Mouse (Mus musculus) hindbrain, embryonic 13.5 days (tissue): ENCODE measurements around the gene Foxp4. TPM values are rescaled to one million over a fixed set of nuclear protein-coding genes. Genes with fewer than 3 reads are reported as not detected.
"Not testable (repeated sequence)": the region's sequence is repeated elsewhere in the genome, so short reads cannot be mapped to it uniquely, and the experiment has no call there.

Experiments used
- ATAC-seq: fragments of 200-750 bp; cut with Nextera tagmentation; 2 replicates; pipeline ENCODE4 v1.8.0; 2017; ENCODE audit warnings: moderate TSS enrichment; ENCODE audit not compliant: low FRiP score
- H3K27ac ChIP-seq: fragments of 300-500 bp; sonication (generic); 2 replicates; pipeline ENCODE4 v1.5.1; 2015; ENCODE audit warnings: inconsistent platforms, mild to moderate bottlenecking, moderate library complexity
- H3K27me3 ChIP-seq: fragments of 300-500 bp; sonication (generic); 2 replicates; pipeline ENCODE4 v1.6.1; 2015; ENCODE audit warnings: mild to moderate bottlenecking, inconsistent platforms
- H3K36me3 ChIP-seq: fragments of 300-500 bp; sonication (generic); 2 replicates; pipeline ENCODE4 v1.6.1; 2015; ENCODE audit warnings: mild to moderate bottlenecking, inconsistent platforms
- H3K4me1 ChIP-seq: fragments of 300-500 bp; sonication (generic); replicated peaks from 2 replicates; pipeline ENCODE4 v1.6.1; 2015; ENCODE audit warnings: inconsistent platforms
- H3K4me2 ChIP-seq: fragments of 300-500 bp; sonication (generic); 2 replicates; pipeline ENCODE4 v1.6.1; 2015; ENCODE audit warnings: inconsistent platforms, mild to moderate bottlenecking, moderate library complexity
- H3K4me3 ChIP-seq: fragments of 300-500 bp; sonication (generic); 2 replicates; pipeline ENCODE4 v1.5.1; 2015; ENCODE audit warnings: mild to moderate bottlenecking, inconsistent platforms
- H3K9ac ChIP-seq: fragments of 300-500 bp; sonication (generic); 2 replicates; pipeline ENCODE4 v1.6.1; 2015; ENCODE audit warnings: mild to moderate bottlenecking, inconsistent platforms
- H3K9me3 ChIP-seq: fragments of 300-500 bp; sonication (generic); 2 replicates; pipeline ENCODE4 v1.6.1; 2016; ENCODE audit warnings: inconsistent platforms
- WGBS: fragments of 180-500 bp; shearing (Covaris S2); methylation state at CpG from one replicate; pipeline ENCODE4 v1.1.7; 2015; 5-methylcytosine and 5-hydroxymethylcytosine counted together
- polyA plus RNA-seq: library from polyadenylated mRNA; unstranded; fragments of >200 nt; fragmentation: Nextera tagmentation; extraction: Ambion mirVana; gene quantifications from 2 replicates; pipeline ENCODE4 v1.2.1, GENCODE M21; 2015

Foxp4 gene
- polyA plus RNA-seq, 1 experiment from 2014 or later, result 19.9 TPM

DNA sequence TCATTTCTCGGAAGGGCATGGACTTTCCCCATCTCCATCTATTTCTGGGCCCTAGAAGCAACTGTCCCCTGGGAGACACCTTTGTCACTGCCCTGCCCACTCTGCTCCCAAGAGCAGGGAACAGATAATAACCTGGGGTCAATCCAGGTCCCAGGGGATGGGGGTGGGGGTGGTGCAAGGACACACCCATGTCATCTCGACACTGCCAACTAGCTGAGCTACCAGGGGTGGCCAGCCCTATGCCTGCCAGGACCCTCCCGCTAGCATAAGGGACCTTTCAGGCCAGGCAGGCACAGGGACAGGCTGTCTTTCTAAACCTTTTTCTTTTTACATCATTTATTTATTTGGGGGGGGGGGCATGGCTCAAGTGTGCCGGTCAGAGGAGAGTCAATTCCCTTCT is 61.4 kb downstream of the Foxp4 start:
- Histone ChIP-seq H3K27me3 (peaks cover 17% of the 10 kb centered on the region; the same call in 1 of the 2 replicates), H3K9ac (no peak overlapping the region), H3K9me3 (no peaks in the 10 kb centered on the region), H3K4me2 (no peak overlapping the region), H3K36me3 (peaks cover 5% of the 10 kb centered on the region; the same call in 1 of the 2 replicates), H3K4me1 (peaks cover 6% of the 10 kb centered on the region; the same call in 1 of the 2 replicates), H3K27ac (no peak overlapping the region), H3K4me3 (no peak overlapping the region)
- 62% methylated on average over 4 of the region's 4 CpGs for WGBS
- ATAC-seq, result no peak

DNA sequence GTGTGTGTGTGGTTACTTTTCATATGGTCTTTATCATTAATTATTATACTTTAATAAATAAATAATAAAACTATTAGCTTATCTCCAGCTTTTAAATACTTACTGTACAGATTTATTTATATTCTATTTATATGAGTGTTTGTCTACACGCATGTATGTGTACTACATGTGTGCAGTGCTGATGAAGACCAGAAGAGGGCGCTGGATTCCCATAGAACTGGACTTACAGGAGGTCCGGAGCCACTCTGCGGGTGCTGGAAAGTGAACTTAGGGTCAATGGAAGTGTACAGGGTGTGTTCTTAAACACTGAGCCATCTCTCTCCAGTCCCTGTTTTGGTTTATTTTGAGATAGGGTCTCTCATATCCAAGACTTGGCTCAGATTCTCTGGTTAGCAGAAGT is 68.9 kb downstream of the Foxp4 start:
- no peak for ATAC-seq
- H3K4me1 ChIP-seq, result peaks cover 8% of the 10 kb centered on the region; the same call in 1 of the 2 replicates
- H3K4me2 ChIP-seq, result no peak overlapping the region
- peaks cover 18% of the 10 kb centered on the region for H3K27me3 ChIP-seq
- no peaks in the 10 kb centered on the region for H3K9me3 ChIP-seq
- H3K36me3 ChIP-seq, result no peaks in the 10 kb centered on the region
- 76% methylated on average over 4 of the region's 4 CpGs for WGBS
- H3K4me3 ChIP-seq, result no peak overlapping the region
- H3K9ac ChIP-seq, result no peak overlapping the region
- no peak overlapping the region for H3K27ac ChIP-seq

DNA sequence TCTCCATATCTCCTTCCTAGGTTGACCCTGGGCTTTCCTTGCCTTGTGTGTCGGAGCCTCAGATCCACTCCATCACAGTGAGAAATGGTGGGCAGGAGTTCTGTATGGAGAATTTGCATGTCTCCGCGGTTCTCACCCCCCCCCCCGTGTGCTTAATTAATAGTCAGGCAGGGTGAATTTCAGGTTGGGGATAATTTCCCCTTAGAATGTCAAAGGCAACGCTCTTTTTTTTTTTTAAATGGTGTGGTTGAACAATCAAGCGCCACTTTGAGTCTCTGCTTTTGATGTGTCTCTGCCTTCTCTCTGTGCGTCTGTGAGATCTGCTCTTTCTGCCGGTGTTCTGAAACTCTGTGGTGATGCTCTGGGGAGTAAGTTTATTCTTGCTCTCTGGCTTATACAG is 69.5 kb downstream of the Foxp4 start:
- no peak overlapping the region for H3K9ac ChIP-seq
- 67% methylated on average over 8 of the region's 8 CpGs for WGBS
- ATAC-seq, result no peak
- H3K9me3 ChIP-seq, result no peaks in the 10 kb centered on the region
- peaks cover 18% of the 10 kb centered on the region for H3K27me3 ChIP-seq
- H3K27ac ChIP-seq, result no peak overlapping the region
- H3K4me2 ChIP-seq, result no peak overlapping the region
- no peak overlapping the region for H3K4me3 ChIP-seq
- H3K36me3 ChIP-seq, result no peaks in the 10 kb centered on the region
- peaks cover 8% of the 10 kb centered on the region for H3K4me1 ChIP-seq

DNA sequence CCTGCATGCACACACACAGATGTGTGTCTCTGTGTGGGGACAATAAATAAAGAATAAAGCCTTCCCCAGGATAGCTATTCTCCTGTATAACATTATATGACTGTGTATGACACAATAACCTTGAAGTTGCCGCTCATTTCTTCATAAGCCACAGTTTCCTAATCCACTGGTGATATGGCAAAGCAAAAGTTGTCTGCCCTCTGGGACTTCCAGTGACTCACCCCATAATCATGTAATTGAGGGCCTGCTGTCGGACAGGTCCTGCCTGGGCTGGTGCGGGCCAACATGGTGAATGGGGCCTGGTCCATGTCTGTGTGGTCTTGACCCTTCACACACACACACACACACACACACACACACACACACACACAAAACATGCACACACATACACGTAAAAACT is 70.7 kb downstream of the Foxp4 start:
- WGBS, result 92% methylated on average over 4 of the region's 4 CpGs

GRCm38 (mm10) chr17:47853336-47853735 is 71.1 kb downstream of the Foxp4 start:
- WGBS, result 86% methylated on average over 3 of the region's 4 CpGs
- no peak overlapping the region for H3K9ac ChIP-seq
- ATAC-seq, result no peak

More for the DNA sequence above, 70.7 kb downstream of the Foxp4 start:
- peaks cover 20% of the 10 kb centered on the region for H3K27me3 ChIP-seq
- peaks cover 8% of the 10 kb centered on the region for H3K4me1 ChIP-seq
- H3K9me3 ChIP-seq, result no peaks in the 10 kb centered on the region
- H3K36me3 ChIP-seq, result no peaks in the 10 kb centered on the region
- H3K4me3 ChIP-seq, result no peak overlapping the region
- no peak overlapping the region for H3K9ac ChIP-seq
- H3K4me2 ChIP-seq, result no peak overlapping the region
- ATAC-seq, result no peak
- H3K27ac ChIP-seq, result no peak overlapping the region

DNA sequence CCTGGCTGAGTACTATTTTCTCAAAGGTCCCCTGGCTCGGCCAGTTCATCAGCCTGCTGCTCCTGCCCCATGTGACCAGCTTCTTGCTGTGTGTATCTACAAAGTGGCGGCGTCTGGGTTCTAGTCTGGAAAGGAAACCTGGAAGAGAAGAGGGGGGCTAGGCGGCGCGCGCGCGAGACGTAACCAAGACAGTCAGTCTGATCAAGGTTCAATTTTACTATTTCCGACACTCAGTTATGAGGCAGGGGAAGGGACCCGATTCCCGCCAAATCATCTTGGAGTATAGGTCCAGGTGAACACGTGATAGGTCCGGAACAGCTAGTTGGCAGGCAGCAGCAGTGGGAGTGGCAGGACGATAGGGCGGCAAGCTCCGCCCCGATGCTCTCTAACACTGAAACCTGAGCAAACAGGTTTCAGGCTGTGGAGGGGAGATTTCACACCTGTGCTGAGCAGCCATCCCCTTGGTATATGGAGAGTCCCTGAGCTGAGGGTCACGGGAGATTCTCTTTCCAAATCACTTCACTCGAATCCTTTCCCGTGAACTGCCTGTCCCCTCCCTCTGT is 72.6 kb downstream of the Foxp4 start:
- H3K4me1 ChIP-seq, H3K9me3 ChIP-seq, H3K9ac ChIP-seq, H3K27ac ChIP-seq, H3K36me3 ChIP-seq: not testable (repeated sequence)
- ATAC-seq, result peak; percentile 43; the same call in 1 of the 2 replicates
- Histone ChIP-seq H3K4me2 (peak overlapping the region; percentile 46), H3K4me3 (peak overlapping the region; percentile 15), H3K27me3 (peaks cover 20% of the 10 kb centered on the region)
- 17% methylated on average over 22 of the region's 22 CpGs for WGBS

More at GRCm38 (mm10) chr17:47853336-47853735, 71.1 kb downstream of the Foxp4 start:
- Histone ChIP-seq H3K27ac (no peak overlapping the region), H3K4me3 (no peak overlapping the region), H3K27me3 (peaks cover 20% of the 10 kb centered on the region), H3K4me1 (peaks cover 8% of the 10 kb centered on the region), H3K4me2 (no peak overlapping the region), H3K36me3 (no peaks in the 10 kb centered on the region), H3K9me3 (no peaks in the 10 kb centered on the region)

GRCm38 (mm10) chr17:47850639-47851314 is 73.7 kb downstream of the Foxp4 start:
- Histone ChIP-seq H3K9me3 (no peaks in the 10 kb centered on the region), H3K4me3 (no peak overlapping the region), H3K27ac (no peak overlapping the region), H3K36me3 (no peaks in the 10 kb centered on the region), H3K9ac (no peak overlapping the region), H3K27me3 (peaks cover 20% of the 10 kb centered on the region), H3K4me1 (peaks cover 8% of the 10 kb centered on the region), H3K4me2 (no peak overlapping the region)
- WGBS, result 87% methylated on average over 7 of the region's 7 CpGs
- no peak for ATAC-seq

DNA sequence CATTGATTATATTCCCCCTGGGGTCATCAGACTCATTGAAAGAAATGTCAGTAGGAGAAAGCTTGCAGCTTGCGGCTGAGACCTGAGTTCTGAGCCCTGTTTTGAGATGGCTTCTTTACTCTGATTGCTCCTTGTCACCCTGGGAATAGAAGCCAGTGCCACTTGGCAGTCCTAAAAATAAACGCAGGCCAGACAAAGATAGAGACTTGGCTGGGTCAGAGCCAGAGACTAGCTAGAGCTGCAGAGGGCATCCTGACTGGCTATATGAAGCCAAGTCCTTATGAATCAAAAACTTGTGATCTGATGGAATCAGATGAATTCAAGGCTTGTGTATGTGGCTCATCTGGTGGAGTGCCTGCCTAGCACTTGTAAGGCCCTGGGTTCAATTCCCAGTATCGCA is 74.4 kb downstream of the Foxp4 start:
- Histone ChIP-seq H3K9me3 (no peaks in the 10 kb centered on the region), H3K27ac (no peak overlapping the region), H3K27me3 (peaks cover 20% of the 10 kb centered on the region), H3K36me3 (no peaks in the 10 kb centered on the region), H3K4me3 (no peak overlapping the region), H3K4me1 (peaks cover 8% of the 10 kb centered on the region), H3K9ac (no peak overlapping the region), H3K4me2 (no peak overlapping the region)
- WGBS, result 70% methylated on average over 3 of the region's 3 CpGs
- no peak for ATAC-seq

DNA sequence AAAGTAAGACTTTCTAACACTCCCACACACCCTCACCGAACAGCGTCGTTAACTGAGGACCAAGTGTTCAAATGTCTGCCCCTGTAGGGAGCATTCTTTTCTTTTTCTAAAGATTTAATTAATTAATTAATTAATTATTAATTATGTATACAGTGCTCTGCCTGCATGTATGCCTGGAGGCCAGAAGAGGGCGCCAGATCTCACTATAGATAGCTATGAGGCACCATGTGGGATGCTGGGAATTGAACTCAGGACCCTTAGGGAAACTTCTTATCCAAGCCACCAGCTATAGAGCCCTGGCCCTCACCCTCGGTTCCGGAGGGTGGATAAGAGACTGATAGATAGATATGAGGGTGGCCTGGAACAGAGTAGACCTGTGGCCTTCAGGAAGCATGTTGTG is 76.5 kb downstream of the Foxp4 start:
- 87% methylated on average over 6 of the region's 6 CpGs for WGBS
- Histone ChIP-seq H3K27ac (no peak overlapping the region), H3K27me3 (peaks cover 20% of the 10 kb centered on the region), H3K9me3 (no peaks in the 10 kb centered on the region; the same call in 1 of the 2 replicates), H3K4me3 (no peak overlapping the region), H3K36me3 (no peaks in the 10 kb centered on the region), H3K4me1 (peaks cover 8% of the 10 kb centered on the region), H3K9ac (no peak overlapping the region), H3K4me2 (no peak overlapping the region)
- ATAC-seq, result no peak

GRCm38 (mm10) chr17:47845609-47846008 is 78.8 kb downstream of the Foxp4 start:
- Histone ChIP-seq H3K36me3 (no peaks in the 10 kb centered on the region), H3K4me2 (no peak overlapping the region), H3K9me3 (no peaks in the 10 kb centered on the region; the same call in 1 of the 2 replicates), H3K27ac (no peak overlapping the region), H3K27me3 (peaks cover 3% of the 10 kb centered on the region; the same call in 1 of the 2 replicates), H3K4me1 (no peaks in the 10 kb centered on the region; the same call in none of the 2 replicates), H3K9ac (no peak overlapping the region), H3K4me3 (no peak overlapping the region)
- WGBS, result 81% methylated on average over 11 of the region's 11 CpGs
- ATAC-seq, result no peak

DNA sequence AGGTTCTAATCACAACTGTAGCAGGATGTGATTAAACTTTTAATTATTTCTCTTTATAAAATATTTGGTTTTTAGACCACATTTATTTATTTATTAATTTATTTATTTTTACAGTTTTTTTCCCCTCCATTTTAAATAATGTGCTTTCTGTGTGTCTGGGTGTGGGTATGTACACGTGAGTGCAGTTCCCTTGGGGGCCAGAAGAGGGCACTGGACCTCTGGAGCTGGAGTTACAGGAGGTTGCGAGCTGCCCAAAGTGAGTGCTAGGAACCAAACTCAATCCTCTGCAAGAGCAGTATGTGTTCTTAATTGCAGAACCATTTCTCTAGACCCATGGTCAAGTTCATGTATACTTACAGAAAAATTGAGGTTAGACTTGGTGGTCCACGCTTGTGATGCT is 81.0 kb downstream of the Foxp4 start:
- Histone ChIP-seq H3K27me3 (0 out of 2 replicates have a peak, but pooled peaks cover under 1% of the 10 kb centered on the region), H3K36me3 (no peaks in the 10 kb centered on the region), H3K4me3 (no peak overlapping the region), H3K9me3 (no peaks in the 10 kb centered on the region; the same call in 1 of the 2 replicates), H3K4me2 (no peak overlapping the region), H3K27ac (no peak overlapping the region), H3K4me1 (no peaks in the 10 kb centered on the region; the same call in 1 of the 2 replicates), H3K9ac (no peak overlapping the region)
- WGBS, result 92% methylated on average over 3 of the region's 3 CpGs
- no peak for ATAC-seq

- Histone ChIP-seq H3K27me3 (peaks cover 13% of the 10 kb centered on the region; the same call in 1 of the 2 replicates), H3K4me1 (no peaks in the 10 kb centered on the region; the same call in 1 of the 2 replicates), H3K36me3 (no peaks in the 10 kb centered on the region), H3K4me3 (no peak overlapping the region), H3K9ac (no peak overlapping the region), H3K27ac (no peak overlapping the region), H3K9me3 (no peaks in the 10 kb centered on the region; the same call in 1 of the 2 replicates), H3K4me2 (no peak overlapping the region)
- WGBS, result 72% methylated on average over 19 of the region's 19 CpGs
- no peak for ATAC-seq
Measured at GRCm38 (mm10) chr17:47841931-47842623, 82.4 kb downstream of the Foxp4 start.
